Mouse (Mus musculus): Measurements from ENCODE around the gene Gm20931.
"Not testable (repeated sequence)": the region's sequence is repeated elsewhere in the genome, so short reads cannot be mapped to it uniquely, and the experiment has no call there.

Gene Gm20931

GRCm38 (mm10) chrY:55213420-55213819, at the start of gene Gm20931:
Gene Gm20931 (plus strand): TSS chrY:55213720.
- not testable (repeated sequence) for DNase-seq (ENCODE audit: low spot score)

All from layer of hippocampus, adult 11-12 months (tissue).